Mouse (Mus musculus): ENCODE data around the gene Eps15. TPM values are rescaled to one million over a fixed set of nuclear protein-coding genes. Genes with fewer than 3 reads are reported as not detected.
A peak's percentile ranks its signal among the peaks of the same experiment; 100 is the strongest.

Eps15 gene
- polyA plus RNA-seq, 1 experiment from 2014 or later = 20.0 TPM

DNA sequence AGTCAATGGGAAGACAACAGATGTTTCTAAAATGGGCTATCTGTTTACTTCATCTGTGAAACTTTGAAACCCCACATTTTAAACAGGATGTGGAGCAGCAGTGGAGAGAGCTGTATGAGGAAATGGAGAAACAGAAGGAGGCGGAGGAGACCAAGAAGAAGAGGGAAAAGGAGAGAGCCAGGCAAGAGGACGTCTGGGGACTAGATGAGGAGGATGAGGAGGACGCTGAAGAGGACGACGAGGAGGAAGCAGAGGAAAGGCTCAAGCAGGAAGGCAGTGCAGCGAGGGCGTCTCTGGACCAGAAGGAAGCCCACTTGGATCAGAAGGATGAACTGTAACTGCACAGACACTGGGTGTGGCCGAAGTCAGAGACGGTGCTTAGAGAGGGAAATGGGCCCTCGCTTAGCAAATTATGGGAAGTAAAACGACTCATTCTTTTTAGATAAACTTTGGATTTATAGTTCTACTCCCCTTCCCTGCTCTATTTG lies 26.4 kb upstream of the Eps15 start:
- TF ChIP-seq EP300 (IDR thresholded peaks at IDR 0.05; ENCODE audit: low read depth) (no peak), CTCF (IDR thresholded peaks at IDR 0.05; ENCODE audit: low read depth) (no peak)
- H3K9me3 ChIP-seq (ENCODE audit: low read length) = no peaks in the 10 kb centered on the region
- H3K4me2 ChIP-seq (ENCODE audit: low read depth, low read length) = peak overlapping the region; percentile 40
- 30% methylated on average over 11 of the region's 11 CpGs for WGBS (ENCODE audit: insufficient replicate concordance)
- H3K36me3 ChIP-seq (replicated peaks; ENCODE audit: insufficient read depth, low read length) = no peaks in the 10 kb centered on the region
- H3K27ac ChIP-seq (ENCODE audit: low read depth) = peak overlapping the region; percentile 13
- ATAC-seq (0 out of 2 replicates have a peak, but pooled peaks have one; percentile 28), DNase-seq (no peak)
- no peak overlapping the region; the same call in 1 of the 2 replicates for H3K9ac ChIP-seq (replicated peaks)
- no peak overlapping the region for H3K4me3 ChIP-seq (ENCODE audit: low read depth, low read length)
- no peaks in the 10 kb centered on the region for H3K27me3 ChIP-seq (ENCODE audit: insufficient read depth, low read length)
- peaks cover 11% of the 10 kb centered on the region for H3K4me1 ChIP-seq (ENCODE audit: insufficient read depth)

- Histone ChIP-seq H3K36me3 (replicated peaks; ENCODE audit: insufficient read depth, low read length) (no peaks in the 10 kb centered on the region), H3K9ac (replicated peaks) (no peak overlapping the region), H3K4me1 (ENCODE audit: insufficient read depth) (peaks cover 11% of the 10 kb centered on the region), H3K27me3 (ENCODE audit: insufficient read depth, low read length) (no peaks in the 10 kb centered on the region), H3K4me2 (ENCODE audit: low read depth, low read length) (peak overlapping the region; percentile 31; the same call in 1 of the 2 replicates), H3K27ac (ENCODE audit: low read depth) (peak overlapping the region; percentile 34), H3K4me3 (ENCODE audit: low read depth, low read length) (no peak overlapping the region), H3K9me3 (ENCODE audit: low read length) (no peaks in the 10 kb centered on the region)
- 0 out of 2 replicates have a peak, but pooled peaks have one; percentile 35 for ATAC-seq
- DNase-seq = no peak
- WGBS (ENCODE audit: insufficient replicate concordance) = 49% methylated on average over 5 of the region's 5 CpGs
- TF ChIP-seq CTCF (IDR thresholded peaks at IDR 0.05; ENCODE audit: low read depth) = no peak
- peak; percentile 72; the same call in 1 of the 2 replicates for TF ChIP-seq EP300 (IDR thresholded peaks at IDR 0.05; ENCODE audit: low read depth)
Observed at GRCm38 (mm10) chr4:109254511-109254910, 25.6 kb upstream of the Eps15 start.

DNA sequence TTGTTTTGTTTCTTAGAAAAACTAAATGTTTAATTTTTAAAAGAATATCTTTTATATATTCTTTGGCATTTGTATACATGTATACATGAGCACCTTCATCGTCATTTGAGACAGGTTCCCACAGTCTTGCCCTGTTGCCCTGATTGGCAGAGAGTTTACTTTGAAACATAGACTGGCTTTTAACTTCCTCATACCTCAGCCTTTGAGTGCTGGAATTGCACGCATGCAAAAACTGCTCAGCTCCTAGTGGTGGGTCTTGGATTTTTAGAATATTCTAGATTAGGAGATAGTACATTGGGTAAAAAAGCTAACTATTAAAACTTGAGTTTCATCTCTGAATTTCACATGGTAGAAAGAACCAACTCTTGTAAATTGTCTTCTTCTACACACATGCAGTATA lies 24.7 kb upstream of the Eps15 start:
- Histone ChIP-seq H3K9me3 (ENCODE audit: low read length) (no peaks in the 10 kb centered on the region), H3K9ac (replicated peaks) (no peak overlapping the region), H3K36me3 (replicated peaks; ENCODE audit: insufficient read depth, low read length) (no peaks in the 10 kb centered on the region), H3K27ac (ENCODE audit: low read depth) (peak overlapping the region; percentile 34; the same call in 1 of the 2 replicates), H3K4me3 (ENCODE audit: low read depth, low read length) (no peak overlapping the region), H3K4me1 (ENCODE audit: insufficient read depth) (peaks cover 11% of the 10 kb centered on the region), H3K27me3 (ENCODE audit: insufficient read depth, low read length) (no peaks in the 10 kb centered on the region), H3K4me2 (ENCODE audit: low read depth, low read length) (no peak overlapping the region)
- no peak for DNase-seq
- peak; percentile 59 for ATAC-seq
- 30% methylated on average over 2 of the region's 2 CpGs for WGBS (ENCODE audit: insufficient replicate concordance)
- TF ChIP-seq EP300 (IDR thresholded peaks at IDR 0.05; ENCODE audit: low read depth) = no peak
- TF ChIP-seq CTCF (IDR thresholded peaks at IDR 0.05; ENCODE audit: low read depth) = peak; percentile 27; the same call in 1 of the 2 replicates

DNA sequence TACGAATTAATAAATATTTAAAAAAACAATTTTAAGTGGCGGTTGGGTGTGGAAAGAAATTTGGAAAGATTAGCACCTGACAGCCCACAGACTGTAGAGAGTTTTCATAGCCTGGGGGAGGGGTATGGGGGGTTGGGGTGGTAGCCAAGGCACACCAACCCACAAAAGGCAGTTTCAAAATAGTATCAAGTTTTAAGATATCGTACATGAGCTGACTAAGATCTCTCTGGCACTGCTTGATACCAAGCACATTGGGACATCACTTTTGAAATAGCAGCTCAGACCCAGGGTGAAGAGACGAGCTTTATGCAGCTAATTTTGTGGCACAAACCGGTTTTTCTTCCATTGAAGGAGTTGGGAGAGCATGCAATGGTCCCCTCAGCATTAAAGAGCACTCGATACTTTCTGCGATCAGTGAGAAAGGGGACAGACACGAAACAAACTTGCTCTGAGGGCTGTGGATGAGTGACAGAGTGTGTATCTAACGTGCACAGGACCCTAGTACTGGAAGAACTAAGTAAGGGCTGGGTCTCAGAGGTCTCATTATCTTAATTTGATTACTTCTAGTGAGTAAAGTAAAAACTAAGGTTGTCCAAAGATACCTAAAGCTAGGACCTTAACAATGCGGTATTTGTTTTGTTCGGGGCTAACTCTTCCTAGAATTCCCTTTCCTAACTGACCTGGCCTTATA lies 24.2 kb upstream of the Eps15 start:
- peak overlapping the region; percentile 16; the same call in 1 of the 2 replicates for H3K27ac ChIP-seq (ENCODE audit: low read depth)
- no peak for TF ChIP-seq CTCF (IDR thresholded peaks at IDR 0.05; ENCODE audit: low read depth)
- no peak for TF ChIP-seq EP300 (IDR thresholded peaks at IDR 0.05; ENCODE audit: low read depth)
- no peak overlapping the region for H3K9ac ChIP-seq (replicated peaks)
- H3K27me3 ChIP-seq (ENCODE audit: insufficient read depth, low read length) = no peaks in the 10 kb centered on the region
- H3K36me3 ChIP-seq (replicated peaks; ENCODE audit: insufficient read depth, low read length) = no peaks in the 10 kb centered on the region
- ATAC-seq (peak; percentile 61), DNase-seq (no peak)
- no peak overlapping the region for H3K4me3 ChIP-seq (ENCODE audit: low read depth, low read length)
- H3K4me2 ChIP-seq (ENCODE audit: low read depth, low read length) = 0 out of 2 replicates have a peak overlapping the region, but pooled peaks have one; percentile 1
- 54% methylated on average over 11 of the region's 11 CpGs for WGBS (ENCODE audit: insufficient replicate concordance)
- peaks cover 11% of the 10 kb centered on the region for H3K4me1 ChIP-seq (ENCODE audit: insufficient read depth)
- no peaks in the 10 kb centered on the region for H3K9me3 ChIP-seq (ENCODE audit: low read length)

DNA sequence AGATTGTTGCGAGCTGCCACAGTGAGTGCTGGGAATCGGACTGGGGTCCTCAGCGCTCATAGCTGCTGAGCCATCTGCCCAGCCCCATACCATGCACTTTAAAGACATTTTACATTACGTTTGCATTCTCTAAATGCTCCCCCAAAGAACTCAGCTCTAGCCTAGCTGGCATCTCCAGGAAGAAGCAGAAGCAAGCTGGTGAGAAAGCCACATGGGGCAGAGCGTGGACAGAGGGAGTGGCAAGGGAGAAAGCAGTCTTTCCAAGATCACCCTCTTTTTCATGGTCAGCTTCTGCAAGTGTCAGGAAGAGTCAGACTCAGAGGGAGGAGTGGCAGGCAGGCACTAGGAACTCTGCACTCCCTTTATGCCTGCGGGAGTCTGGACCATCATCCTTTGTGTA lies 23.3 kb upstream of the Eps15 start:
- H3K36me3 ChIP-seq (replicated peaks; ENCODE audit: insufficient read depth, low read length) = no peaks in the 10 kb centered on the region
- 84% methylated on average over 6 of the region's 6 CpGs for WGBS (ENCODE audit: insufficient replicate concordance)
- H3K9ac ChIP-seq (replicated peaks) = no peak overlapping the region
- H3K4me2 ChIP-seq (ENCODE audit: low read depth, low read length) = no peak overlapping the region
- H3K9me3 ChIP-seq (ENCODE audit: low read length) = no peaks in the 10 kb centered on the region
- ATAC-seq (no peak), DNase-seq (no peak)
- H3K27ac ChIP-seq (ENCODE audit: low read depth) = no peak overlapping the region
- H3K4me3 ChIP-seq (ENCODE audit: low read depth, low read length) = no peak overlapping the region
- H3K27me3 ChIP-seq (ENCODE audit: insufficient read depth, low read length) = no peaks in the 10 kb centered on the region
- peaks cover 11% of the 10 kb centered on the region for H3K4me1 ChIP-seq (ENCODE audit: insufficient read depth)
- TF ChIP-seq CTCF (IDR thresholded peaks at IDR 0.05; ENCODE audit: low read depth) (no peak), EP300 (IDR thresholded peaks at IDR 0.05; ENCODE audit: low read depth) (no peak)

DNA sequence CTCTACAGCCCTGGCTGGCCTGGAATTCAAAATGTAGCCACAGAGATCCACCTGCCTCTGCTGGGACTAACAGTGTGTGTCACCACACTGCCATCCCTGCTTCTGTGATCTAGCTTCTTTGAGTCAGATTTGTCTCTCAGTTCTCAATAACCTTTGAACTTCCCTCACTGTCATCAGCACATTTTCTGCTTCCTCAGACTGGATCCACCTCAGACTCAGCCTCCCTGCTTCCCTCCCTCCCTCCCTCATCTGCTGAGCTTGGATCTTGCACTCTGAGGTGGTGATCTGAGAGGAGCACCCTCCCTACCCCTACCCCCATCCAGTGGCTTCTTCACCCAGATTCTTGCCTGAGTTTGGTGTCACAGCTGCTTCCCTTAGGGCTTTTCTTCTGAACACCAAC lies 22.4 kb upstream of the Eps15 start:
- ATAC-seq = no peak
- peaks cover 11% of the 10 kb centered on the region for H3K4me1 ChIP-seq (ENCODE audit: insufficient read depth)

More for the DNA sequence above, 22.4 kb upstream of the Eps15 start:
- H3K27me3 ChIP-seq (ENCODE audit: insufficient read depth, low read length) = no peaks in the 10 kb centered on the region
- H3K9me3 ChIP-seq (ENCODE audit: low read length) = no peaks in the 10 kb centered on the region
- H3K9ac ChIP-seq (replicated peaks) = no peak overlapping the region
- no peak overlapping the region for H3K27ac ChIP-seq (ENCODE audit: low read depth)
- TF ChIP-seq CTCF (IDR thresholded peaks at IDR 0.05; ENCODE audit: low read depth) = no peak
- no peak for TF ChIP-seq EP300 (IDR thresholded peaks at IDR 0.05; ENCODE audit: low read depth)
- H3K36me3 ChIP-seq (replicated peaks; ENCODE audit: insufficient read depth, low read length) = no peaks in the 10 kb centered on the region
- no peak for DNase-seq
- no peak overlapping the region for H3K4me2 ChIP-seq (ENCODE audit: low read depth, low read length)
- H3K4me3 ChIP-seq (ENCODE audit: low read depth, low read length) = no peak overlapping the region

Data from liver, postnatal 0 days (tissue).